Mouse (Mus musculus) layer of hippocampus, adult 2 months (tissue): ENCODE results near the gene Abca1. TPM values are rescaled to one million over a fixed set of nuclear protein-coding genes. Genes with fewer than 3 reads are reported as not detected.

Experiments
- DNase-seq, 2 experiments: peaks; one replicate each; pipeline ENCODE4 v3.0.0; 2022; ENCODE audit warnings: low spot score in 2 of 2
- H3K27ac ChIP-seq: fragments of 200-600 bp; 2 replicates; pipeline ENCODE4 v1.8.1; 2022
- H3K4me3 ChIP-seq: fragments of 200-600 bp; 2 replicates; pipeline ENCODE4 v1.8.1; 2022; ENCODE audit warnings: mild to moderate bottlenecking
- CTCF ChIP-seq: fragments of 200-600 bp; conservative IDR thresholded peaks from 2 replicates; pipeline ENCODE4 v1.8.1; 2022; ENCODE audit warnings: antibody characterized with exemption, mild to moderate bottlenecking, moderate library complexity
- total RNA-seq, 2 experiments: library from RNA; stranded (reverse); gene quantifications; 2 replicates each; pipeline ENCODE4 v1.2.3; 2021

Gene Abca1
- total RNA-seq, 2 experiments from 2014 or later = 20.7 to 22.3 TPM

DNA sequence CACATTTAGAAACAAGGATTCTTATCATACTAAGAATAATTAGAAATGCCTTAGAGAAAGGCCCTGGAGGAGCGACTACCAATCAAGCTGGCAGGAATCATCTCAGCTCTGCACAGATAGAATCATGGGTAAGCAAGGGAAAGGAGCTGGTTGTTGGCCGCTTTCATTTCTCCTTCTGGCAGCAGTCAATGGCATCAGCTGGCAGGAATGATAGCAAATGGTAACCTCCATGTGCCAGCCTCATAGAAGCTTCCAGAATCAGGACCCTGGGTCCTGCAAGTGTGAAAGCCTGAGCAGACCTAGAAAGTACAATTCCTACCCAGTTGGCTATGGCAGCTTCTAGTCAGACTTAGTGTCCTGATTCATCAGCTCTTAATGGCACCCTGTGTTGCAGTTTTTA, 173.4 kb downstream of the Abca1 start:
- no peak for DNase-seq
- no peak overlapping the region for H3K27ac ChIP-seq
- no peak overlapping the region for H3K4me3 ChIP-seq
- TF ChIP-seq CTCF = no peak

- Histone ChIP-seq H3K4me3 (no peak overlapping the region), H3K27ac (no peak overlapping the region)
- TF ChIP-seq CTCF = peak; percentile 70
- peak; percentile 13 to 35 for DNase-seq
These were observed 174.5 kb downstream of the Abca1 start for GRCm38 (mm10) chr4:52985216-52985615.

Other genes with a start within 250 kb of the Abca1 start
- gene Olfr272, start 240.7 kb downstream of the Abca1 start, total RNA-seq = not detected
- not detected for gene Olfr270, start 195.3 kb downstream of the Abca1 start, total RNA-seq
- gene Nipsnap3a, start 170.6 kb downstream of the Abca1 start, total RNA-seq = not detected
- 10 to 100 TPM; 15.5 to 17.7 TPM for gene Nipsnap3b, start 148.0 kb downstream of the Abca1 start, total RNA-seq